Mouse (Mus musculus) testis, postnatal 14 days (tissue): ENCODE measurements around the gene Taf5l.
A peak's percentile ranks its signal among the peaks of the same experiment; 100 is the strongest.
"Not testable (repeated sequence)": the region's sequence is repeated elsewhere in the genome, so short reads cannot be mapped to it uniquely, and the experiment has no call there.

Experiments
- DNase-seq: peaks from one replicate; pipeline ENCODE4 v3.0.0; 2021; ENCODE audit warnings: low spot score

Taf5l gene

DNA sequence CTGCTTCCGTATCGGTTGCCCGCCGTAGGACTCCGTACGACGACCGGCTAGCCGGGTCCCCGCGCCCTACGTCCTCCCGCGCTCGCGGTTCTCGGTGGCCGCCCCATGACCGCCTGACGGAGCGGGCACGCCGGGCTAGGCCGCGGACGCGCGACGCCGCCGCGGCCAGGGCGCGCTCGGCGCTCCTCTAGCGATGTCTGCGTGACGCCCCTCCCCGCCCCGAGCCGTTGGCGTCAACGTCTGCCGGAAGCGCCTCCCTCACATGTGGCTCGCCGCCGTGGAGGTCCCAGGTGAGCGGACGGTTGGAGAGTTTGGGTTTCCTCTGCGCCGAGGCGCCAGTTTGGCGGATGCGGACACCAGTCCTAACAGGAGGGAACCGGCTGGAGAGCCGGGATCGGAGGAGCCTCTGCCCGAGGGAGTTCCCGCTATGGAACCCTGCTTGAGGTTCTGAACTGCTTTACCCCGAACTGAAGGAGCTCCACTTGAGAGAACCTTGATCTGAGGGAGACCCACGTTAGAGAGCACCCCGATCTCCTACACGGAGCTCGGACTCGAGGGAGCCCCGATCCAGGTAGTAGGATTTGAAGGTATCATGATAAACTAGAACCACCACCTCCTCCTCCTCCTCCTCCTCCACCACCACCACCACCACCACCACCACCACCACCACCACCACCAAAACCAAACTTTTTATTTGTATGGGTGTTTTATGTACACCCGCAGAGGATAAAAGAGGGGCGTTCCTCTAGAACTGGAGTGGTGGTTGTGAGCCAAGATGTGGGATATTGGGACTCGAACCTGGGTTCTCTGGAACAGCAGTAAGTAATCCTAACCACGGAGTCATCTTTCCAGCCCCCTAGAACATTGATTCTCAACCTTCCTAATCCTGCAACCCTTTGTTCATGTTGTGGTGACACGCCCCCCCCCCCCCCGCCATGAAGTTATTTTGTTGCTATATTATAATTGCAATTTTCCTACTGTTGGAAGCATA is at the start of gene Taf5l, which contains the start of gene Urb2:
Gene Taf5l (minus strand): TSS at position 161 of the 991 bp plus-strand sequence.
Gene Urb2 (plus strand): TSS at position 272 of the 991 bp plus-strand sequence.
- peak; percentile 94 for DNase-seq

DNA sequence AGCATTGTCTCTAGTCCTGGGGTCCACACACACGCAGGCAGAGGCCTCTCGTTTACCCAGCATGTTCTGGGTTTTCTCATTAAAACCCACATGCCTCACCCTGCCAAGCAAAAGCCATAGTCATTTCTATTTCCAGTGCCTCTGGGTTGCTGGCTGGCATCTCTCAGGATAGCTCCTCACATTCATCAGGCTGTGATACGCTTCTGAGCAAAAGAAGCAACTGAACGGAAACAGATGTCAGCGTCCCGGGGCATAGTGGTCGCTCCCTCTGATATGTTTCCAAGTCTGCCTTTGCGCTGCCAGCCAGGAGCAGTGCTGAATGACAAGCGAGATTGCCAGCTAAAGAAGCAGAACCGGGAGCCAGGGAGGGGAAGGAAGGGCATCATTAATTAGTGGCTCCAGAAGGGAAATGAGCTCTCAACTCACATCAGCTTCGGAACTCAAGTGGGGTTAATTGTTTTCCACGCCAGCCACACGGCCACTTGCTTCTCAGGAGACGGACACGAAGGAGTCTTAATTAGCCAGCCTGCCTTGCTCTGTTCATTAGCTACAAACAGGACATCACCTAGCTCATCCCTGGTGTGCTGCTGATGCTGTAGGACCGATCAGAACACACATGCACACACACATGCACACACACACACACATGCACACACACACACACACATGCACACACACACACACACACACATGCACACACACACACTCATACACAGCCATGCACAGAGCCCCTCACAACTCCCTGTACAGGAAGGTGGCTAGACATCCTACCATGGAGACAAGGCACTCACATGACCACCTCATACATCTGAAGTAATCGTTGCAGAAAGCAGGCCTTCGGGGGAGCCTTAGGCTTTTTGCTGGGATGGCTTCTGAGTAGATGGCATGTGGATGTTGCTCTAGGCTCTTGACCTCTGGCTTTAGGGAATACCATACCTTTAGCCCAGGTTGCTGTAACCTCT is 49.4 kb upstream of the Taf5l start:
- DNase-seq = no peak

DNA sequence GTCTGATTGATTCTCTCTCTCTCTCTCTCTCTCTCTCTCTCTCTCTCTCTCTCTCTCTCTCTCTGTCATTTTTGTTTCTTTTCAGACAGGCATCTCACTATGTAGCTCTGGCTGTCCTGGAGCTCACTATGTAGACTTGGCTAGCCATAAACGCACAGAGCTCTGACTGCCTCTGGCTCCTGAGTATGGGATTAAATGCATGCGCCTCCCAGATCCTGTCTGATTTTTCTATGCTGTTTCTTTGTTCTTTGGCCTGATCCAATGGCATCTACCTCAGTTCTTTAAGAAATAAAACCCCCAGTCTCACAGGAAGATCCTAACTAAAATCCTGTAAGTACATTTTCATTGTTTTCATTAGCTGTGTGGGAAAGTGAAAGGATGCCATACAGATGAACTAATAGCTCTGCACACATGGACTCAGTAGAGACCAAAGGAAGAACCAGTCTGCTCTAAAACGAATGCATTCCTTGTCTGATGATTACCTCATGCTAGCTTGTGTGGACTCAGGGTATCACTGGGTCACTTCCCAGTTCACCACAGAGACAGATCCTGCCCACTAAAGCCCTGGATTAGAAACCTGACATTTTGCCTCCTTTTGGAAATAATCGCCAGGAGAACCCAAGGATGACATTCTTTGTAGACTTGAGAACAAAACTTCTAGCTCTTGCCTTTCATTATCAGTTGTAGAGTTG is 46.0 kb upstream of the Taf5l start:
- no peak for DNase-seq

DNA sequence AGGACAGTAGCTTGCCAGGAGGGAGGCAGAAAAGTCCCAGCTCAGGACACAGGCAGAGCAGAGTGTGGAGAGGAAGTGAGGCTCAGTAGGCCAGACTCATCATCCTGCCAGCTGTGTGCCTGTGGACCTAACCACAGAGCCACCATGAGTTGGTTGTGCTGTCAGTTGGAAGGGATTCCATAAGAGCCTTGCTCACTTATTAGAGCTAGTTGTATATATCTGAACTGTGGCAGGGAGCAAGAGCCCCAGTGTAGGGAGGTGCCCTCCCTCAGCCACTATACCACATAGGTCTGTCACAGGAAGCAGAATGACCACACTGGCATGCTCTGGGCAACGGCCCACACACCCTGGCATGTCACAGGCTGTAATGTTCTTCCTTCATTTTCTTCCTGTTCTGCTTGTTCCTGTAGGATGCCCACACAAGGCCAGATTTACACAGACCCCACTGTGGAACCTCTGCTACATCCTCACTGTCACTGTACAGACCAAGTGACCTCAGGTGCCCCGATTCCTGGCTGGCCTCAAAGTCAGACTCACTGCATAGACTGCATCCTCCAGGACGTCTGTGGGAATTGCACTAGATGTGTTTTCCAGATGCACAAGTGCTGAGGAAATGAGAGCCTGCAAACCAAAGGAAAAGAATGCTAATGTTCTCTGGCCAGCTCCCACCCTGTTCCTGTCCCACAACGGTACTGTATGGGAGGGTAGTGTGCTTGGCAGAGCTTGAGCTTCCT is 45.3 kb upstream of the Taf5l start:
- DNase-seq = no peak

DNA sequence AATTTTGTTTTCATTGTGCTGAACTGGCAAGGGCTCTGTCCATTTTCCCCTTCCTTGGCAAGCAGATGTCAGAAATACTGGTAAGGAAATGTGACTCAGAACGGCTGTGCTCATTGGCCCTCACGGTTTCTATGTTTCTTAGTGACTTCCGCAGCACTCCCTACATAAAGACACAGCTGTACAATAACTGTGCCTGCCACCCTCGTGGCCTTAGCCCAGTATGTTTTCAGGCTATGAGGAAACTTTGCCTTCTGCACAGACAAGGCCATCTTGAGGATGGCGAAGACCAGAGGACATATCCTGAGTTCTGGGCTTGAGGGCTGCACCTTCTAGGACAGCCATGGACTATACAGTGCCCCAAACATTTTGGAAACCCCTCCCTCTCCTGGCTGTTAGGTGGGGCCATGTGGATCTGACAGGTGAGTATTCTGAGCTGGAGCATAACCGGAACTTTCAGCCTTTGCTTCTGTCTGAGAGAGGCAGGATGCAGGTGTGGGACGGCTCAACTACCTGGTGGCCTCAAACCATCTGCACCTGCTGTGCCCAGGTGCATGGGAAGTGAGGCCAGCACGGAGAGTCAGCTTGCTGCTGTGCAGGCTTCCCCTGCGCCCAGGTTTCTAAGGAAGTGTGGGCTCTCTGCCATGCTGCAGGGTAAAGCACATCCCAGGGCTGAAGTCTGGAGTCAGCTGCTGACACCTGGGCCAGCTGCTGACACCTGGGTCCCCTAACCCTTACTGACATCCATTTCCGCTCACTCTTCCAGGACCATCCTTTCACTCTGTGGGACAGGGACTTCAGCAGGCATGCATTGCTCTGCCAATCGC is 35.8 kb upstream of the Taf5l start:
- no peak for DNase-seq

DNA sequence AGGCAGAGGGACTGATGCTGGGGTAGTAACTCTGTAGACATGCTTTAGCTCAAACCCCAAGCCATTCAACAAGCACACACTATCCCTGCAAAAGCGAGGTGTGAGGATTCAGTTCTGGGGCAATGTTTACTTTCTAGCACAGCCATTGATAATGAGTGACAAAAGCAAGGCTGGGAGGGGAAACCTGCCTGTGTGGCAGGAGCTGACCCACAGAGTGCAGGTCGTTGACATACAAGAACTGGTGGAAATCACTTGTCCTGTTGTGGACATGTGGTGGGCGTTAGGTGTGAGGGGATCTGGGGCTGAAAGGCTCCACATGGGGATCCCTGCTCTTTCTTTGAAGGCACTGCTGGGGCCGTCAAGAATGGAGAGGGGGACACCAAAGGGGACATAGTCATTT is 31.4 kb upstream of the Taf5l start:
- DNase-seq = no peak

DNA sequence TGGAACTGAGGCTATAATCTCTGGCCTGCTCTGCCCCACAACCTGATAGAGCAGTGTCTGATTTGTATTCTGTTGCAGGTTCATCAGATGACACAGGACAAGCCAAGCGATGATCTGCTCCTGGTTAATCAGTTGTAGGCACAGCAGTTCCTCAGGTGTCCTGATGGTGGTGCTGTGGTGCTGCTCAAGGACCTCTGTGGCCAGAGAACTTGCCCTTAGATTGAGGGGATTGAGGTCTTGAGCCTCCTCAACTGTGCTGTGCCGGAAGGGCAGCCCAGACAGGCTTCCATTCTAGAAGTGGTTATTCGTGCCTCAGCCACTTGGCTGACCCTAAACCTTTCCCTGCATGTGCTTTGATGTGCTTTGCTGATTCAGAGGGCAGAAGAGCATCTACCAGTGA is 30.9 kb upstream of the Taf5l start:
- DNase-seq = no peak

DNA sequence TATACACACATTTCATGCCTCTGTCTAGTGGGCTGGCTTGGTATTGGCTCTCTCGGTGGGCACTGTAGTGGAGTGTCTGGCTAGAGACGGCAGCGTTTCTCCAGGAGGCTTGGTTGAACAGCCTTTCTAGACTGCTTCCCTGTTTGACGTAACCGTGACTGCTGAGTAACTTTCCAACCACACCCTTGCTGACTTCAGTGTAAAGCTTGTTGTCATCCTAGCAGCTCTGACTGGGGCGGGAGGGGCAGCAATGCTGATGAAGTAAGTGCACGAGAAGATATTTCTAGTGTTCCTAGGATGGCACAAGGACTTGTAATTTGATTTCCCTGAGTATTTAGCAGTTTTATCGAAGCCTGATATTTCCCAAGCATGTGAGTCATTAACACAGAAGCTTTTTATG is 24.7 kb upstream of the Taf5l start:
- DNase-seq = no peak

DNA sequence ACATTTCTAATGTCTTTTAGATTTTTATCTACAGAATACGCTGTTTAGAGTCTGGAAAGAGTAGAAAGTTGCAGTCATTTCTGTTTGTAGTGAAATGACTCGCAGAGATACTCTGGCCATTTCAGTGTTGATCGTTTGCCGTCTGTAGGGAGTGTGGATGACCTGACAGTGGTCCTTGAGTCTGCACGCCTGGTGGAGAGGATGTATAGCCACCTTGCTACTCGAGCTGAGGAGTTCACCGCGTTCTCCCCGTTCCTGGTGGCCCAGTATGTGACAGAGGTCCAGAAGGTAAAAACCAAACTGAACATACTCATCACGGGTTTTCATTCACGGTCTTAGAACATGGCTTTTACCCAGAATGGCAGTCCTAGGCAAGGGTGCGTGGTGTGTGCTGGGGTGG is 23.7 kb upstream of the Taf5l start:
- DNase-seq = no peak

DNA sequence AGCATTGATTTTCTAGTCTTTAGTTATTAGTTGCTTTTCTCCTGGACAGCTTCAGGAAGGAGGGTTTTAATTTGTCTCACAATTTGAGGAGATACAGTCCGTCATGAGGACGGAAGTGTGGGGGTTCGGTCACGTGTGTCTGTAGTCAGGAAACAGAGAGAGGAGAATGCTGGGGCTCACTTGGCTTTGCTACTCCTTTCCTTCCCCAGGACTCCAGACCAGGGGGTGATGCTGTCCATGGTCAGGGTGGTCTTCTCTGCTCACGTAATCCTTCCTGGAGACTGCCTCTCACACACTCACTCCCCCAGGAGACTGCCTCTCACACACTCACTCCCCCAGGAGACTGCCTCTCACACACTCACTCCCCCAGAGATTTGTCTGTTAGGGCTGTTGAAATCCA is 23.2 kb upstream of the Taf5l start:
- no peak for DNase-seq

DNA sequence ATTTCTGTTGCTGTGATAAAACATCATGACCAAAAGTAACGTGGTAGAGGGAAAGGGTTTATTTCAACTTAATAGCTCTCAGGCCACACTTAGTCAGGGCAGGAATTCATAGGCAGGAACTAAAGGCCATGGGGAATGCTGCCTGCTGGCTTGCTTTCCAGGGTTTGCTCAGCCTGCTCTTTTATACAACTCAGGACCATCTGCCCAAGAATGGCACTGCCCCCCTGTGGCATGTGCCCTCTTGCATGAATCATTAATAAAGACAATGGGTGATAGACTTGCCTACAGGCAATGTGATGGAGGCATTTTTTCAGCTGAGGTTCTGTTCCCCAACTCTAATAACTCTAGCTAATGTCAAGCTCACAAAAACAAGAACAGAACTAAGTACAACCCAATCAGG is 21.0 kb upstream of the Taf5l start:
- no peak for DNase-seq

DNA sequence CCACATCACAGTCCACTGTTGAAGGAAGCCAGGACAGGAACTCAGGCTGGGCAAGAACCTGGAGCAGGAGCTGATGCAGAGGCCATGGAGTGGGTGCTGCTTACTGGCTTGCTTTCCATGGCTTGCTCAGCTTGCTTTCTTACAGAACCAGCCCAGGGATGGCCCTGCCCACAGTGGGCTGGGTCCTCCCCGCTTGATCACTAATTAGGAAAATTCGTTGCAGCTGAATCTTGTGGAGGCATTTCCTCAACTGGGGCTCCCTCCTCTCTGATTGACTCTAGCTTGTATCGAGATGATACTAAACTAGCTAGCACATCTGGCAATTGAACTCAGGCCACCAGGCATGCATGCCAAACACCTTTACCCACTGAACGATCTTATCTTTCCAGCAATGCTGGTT is 18.2 kb upstream of the Taf5l start:
- no peak for DNase-seq

DNA sequence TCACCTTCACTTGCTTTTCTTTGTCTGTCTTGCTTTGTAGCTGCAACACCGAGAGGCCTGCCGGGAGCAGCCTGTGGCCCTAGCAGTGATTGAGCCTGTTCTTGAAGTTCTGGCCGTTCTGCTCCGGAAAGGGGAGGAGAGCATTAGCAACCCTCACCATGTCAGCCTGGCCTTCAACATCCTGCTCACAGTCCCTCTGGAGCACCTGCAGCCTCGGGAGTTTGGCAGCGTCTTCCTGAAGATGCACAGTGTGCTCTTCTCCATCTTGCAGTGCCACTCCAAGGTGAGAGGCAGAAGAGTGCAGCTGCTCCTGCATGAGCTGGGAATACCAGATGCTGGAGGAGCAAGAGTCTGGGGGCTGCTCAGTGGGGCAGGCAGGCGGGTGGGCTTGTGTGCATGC is 16.9 kb upstream of the Taf5l start:
- DNase-seq = no peak

DNA sequence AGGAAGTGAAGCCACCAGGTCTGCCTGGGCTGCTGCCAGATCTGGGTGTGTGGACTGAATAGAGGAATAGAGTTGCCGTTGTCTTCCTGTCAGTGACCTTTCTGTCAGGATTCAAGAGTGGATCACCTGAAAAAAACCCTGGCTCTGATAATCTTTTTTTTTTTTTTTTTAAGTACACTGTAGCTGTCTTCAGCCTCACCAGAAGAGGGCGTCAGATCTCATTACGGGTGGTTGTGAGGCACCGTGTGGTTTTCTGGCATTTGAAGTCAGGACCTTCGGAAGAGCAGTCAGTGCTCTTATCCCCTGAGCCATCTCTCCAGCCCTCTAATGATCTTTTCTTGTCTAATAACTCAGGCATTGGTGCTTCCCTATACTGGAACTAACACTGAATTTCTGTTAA is 12.2 kb upstream of the Taf5l start:
- no peak for DNase-seq

DNA sequence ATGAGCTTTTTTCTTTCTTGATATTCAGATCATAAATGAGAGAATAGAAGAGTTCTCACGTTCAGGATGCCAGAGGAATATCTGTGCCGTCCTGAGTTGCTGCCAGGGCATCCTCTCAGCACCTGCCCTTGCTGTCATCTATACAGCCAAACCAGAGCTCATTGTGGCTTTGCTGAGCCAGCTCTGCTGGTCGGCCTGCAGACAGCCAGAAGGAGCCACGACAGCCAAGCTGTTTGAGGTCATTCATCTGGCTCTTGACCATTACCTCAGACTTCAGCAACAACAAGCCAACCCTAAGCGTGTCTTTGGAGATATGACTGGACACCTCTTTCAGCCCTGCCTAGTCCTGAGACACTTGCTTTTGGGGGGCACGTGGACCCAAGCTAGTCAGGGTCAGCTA is 6.6 kb upstream of the Taf5l start:
- no peak for DNase-seq

DNA sequence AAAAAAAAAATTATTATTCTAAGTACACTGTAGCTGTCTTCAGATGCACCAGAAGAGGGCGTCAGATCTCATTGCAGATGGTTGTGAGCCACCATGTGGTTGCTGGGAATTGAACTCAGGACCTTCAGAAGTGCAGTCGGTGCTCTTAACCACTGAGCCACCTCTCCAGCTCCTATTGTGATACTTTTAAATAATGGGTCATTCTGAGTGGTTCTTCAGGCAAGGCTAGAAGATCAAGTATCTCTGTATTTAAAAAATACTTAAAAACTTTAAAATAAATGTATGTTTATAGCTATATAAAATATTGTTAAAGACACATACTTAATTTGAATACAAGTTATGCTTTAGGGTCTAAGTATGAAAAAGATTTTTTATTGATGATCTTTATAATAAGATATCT is 5.1 kb upstream of the Taf5l start:
- DNase-seq = not testable (repeated sequence)

DNA sequence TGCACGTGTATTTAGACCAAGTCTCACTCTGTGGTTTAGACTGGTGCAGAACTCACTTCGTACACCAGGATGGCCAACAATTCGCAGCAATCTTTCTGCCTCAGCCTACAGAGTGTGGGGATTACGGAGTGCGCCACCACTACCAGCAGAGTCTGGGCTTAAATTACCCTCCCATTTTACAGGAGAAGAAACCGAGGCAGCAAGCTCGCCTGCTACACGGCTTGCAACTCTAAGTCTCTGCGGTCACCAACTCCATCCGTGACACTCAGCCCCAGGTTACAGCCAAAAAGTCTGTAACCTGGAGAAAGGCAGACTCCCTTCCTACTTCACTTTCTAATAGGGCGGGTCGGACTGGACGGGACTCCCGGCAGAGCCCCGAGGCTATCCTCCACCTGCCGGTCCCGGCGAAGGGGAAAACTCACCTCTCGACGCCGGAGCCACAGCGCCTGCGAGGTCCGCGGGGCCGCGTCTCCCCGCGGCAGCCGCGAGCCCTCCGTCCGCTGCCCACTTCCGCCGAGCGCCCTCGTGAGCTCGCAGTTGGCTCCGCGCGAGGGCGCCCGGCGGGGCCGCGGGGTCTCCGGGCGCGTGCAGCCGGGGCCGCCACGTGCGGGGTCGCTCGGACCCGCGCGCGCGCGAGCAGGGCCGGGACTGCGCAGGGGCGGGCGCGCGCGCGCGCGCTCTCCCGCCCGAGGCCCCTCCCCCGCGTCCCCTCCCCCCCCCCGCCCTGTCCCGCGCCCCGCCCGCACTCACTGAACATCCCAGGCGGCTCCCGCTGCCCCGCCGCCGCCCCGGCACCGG is 559 bp downstream of the Taf5l start:
- DNase-seq = peak; percentile 80

DNA sequence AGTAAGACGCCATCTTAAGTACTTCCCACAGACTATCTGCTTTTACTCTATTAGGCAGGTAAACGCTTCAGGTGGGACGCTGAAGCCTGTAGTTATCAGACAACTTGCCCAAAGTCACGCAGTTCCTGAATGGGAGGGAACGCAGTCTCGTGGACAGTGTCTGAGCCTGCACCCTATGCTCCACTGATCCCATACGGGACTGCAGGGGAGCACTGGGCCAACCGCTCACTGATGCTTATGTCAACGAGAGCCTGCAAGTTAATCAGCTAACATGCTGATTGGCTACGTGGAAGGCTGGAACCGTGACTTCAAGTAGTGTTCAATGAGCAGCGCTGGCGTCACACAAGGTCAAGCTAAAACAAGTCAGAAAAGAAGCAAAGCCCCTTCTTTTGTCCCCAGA is 1.4 kb downstream of the Taf5l start:
- DNase-seq = no peak

DNA sequence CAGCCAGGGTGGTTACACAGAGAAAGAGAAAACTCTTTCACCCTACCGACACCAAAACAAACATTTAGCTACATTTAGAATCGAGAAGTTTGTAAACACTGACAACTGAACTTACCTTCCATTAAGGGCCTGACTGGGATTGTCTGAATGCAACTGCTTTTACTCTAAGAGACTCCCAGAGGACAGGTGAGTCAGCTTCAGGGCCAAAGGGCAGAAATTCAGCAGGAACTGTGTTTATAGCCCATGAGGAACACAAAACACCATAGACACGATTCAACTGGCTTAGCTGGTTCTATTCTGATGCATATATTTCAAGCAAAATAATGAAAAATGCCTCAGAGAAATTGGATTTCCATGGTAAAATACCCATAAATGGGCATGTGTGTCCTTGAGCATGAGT is 6.4 kb downstream of the Taf5l start:
- no peak for DNase-seq

DNA sequence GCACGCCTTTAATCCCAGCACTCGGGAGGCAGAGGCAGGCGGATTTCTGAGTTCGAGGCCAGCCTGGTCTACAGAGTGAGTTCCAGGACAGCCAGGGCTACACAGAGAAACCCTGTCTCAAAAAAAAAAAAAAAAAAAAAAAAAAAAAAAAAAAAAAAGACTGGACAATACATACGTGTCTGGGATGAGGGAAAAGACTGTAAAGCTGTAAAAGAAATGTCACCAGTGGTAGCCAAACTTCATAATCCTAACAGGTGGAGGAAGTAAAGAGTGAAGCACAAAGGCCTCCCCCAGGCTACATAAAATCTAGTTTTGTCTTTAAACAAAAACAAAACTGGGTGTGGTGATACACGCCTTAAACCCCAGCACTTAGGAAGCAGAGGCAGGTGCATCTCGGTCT is 6.9 kb downstream of the Taf5l start:
- DNase-seq = not testable (repeated sequence)
